Mouse (Mus musculus) heart, adult 2 months (tissue): ENCODE measurements at regions not wholly inside any gene's neighbourhood (a gene's known extent, or its start where the extent isn't known, plus 50 kb on each side); places are given as distances from the start of the nearest gene placed in this dataset.

Source experiments
- CTCF ChIP-seq: fragments of 200-600 bp; IDR thresholded peaks from 2 replicates; pipeline ENCODE4 v1.8.1; 2022; ENCODE audit warnings: antibody characterized with exemption, mild to moderate bottlenecking, moderate library complexity
- EP300 ChIP-seq: fragments of 200-500 bp; IDR thresholded peaks from 2 replicates; pipeline ENCODE4 v1.6.1; 2011; ENCODE audit warnings: low read depth, low read length, control low read depth; ENCODE audit not compliant: insufficient read depth
- POLR2A ChIP-seq: fragments of 200-500 bp; IDR thresholded peaks from 2 replicates; pipeline ENCODE4 v1.6.1; 2011; ENCODE audit warnings: mild to moderate bottlenecking, low read depth, low read length, control low read depth; ENCODE audit not compliant: insufficient read depth

GRCm38 (mm10) chr8:127698404-127698803, 634.7 kb downstream of the Pard3 start:
- TF ChIP-seq POLR2A = no peak
- no peak for TF ChIP-seq CTCF
- TF ChIP-seq EP300 = no peak
